Mouse (Mus musculus) inflammation-experienced regulatory T-cells, adult 6 months (primary cell): ENCODE results near the gene Trafd1. TPM values are rescaled to one million over a fixed set of nuclear protein-coding genes. Genes with fewer than 3 reads are reported as not detected.
"Not testable (repeated sequence)": the region's sequence is repeated elsewhere in the genome, so short reads cannot be mapped to it uniquely, and the experiment has no call there.

Experiments used
- ATAC-seq: one replicate; pipeline ENCODE4 v1.8.0; 2017
- polyA plus RNA-seq, 3 experiments: library from polyadenylated mRNA; unstranded; fragments of 100-300 nt; shearing (Covaris generic); gene quantifications; one replicate each; pipeline ENCODE4 v1.2.1; 2017

Gene Trafd1
- polyA plus RNA-seq, 3 experiments from 2014 or later, result 31.6 to 50.8 (median 39.1) TPM

GRCm38 (mm10) chr5:121330154-121330816 lies 55.1 kb downstream of the Trafd1 start:
- ATAC-seq, result not testable (repeated sequence)

GRCm38 (mm10) chr5:121329333-121330058 lies 55.9 kb downstream of the Trafd1 start:
- no peak for ATAC-seq

- ATAC-seq, result no peak
Observed at GRCm38 (mm10) chr5:121326079-121326805, 59.2 kb downstream of the Trafd1 start.

Other genes with a start within 250 kb of the Trafd1 start
- gene Ptpn11, start 194.2 kb downstream of the Trafd1 start, polyA plus RNA-seq, result 10 to 100 TPM in 2 of 3 experiments, 1 to 10 TPM in 1; 9.8 to 16.6 (median 13.3) TPM
- 1,000 to 10,000 TPM; 1,376 to 1,988 (median 1,894) TPM for gene Rpl6, start 181.2 kb downstream of the Trafd1 start, polyA plus RNA-seq
- 1 to 10 TPM; 4.4 to 8.7 (median 8.2) TPM for gene Hectd4, start 165.4 kb downstream of the Trafd1 start, polyA plus RNA-seq
- 10 to 100 TPM; 26.1 to 40.4 (median 35.0) TPM for gene Naa25, start 12.3 kb upstream of the Trafd1 start, polyA plus RNA-seq
- 1 to 10 TPM in 2 of 3 experiments, under 1 TPM in 1; 0.24 to 3.1 (median 1.1) TPM for gene Tmem116, start 66.3 kb upstream of the Trafd1 start, polyA plus RNA-seq
- gene Erp29, start 66.9 kb upstream of the Trafd1 start, polyA plus RNA-seq, result 10 to 100 TPM; 70.3 to 77.7 (median 74.5) TPM
- under 1 TPM in 1 of 3 experiments, not detected in 2; 0.22 TPM for gene Adam1b, start 117.8 kb upstream of the Trafd1 start, polyA plus RNA-seq
- gene Adam1a, start 159.8 kb upstream of the Trafd1 start, polyA plus RNA-seq, result 1 to 10 TPM in 1 of 3 experiments, under 1 TPM in 2; 0.36 to 2.0 (median 0.75) TPM
- gene Gm42878, start 159.8 kb upstream of the Trafd1 start, polyA plus RNA-seq, result not detected
- gene Mapkapk5, start 160.3 kb upstream of the Trafd1 start, polyA plus RNA-seq, result 10 to 100 TPM; 20.2 to 24.2 (median 23.8) TPM
- 10 to 100 TPM in 1 of 3 experiments, 1 to 10 TPM in 2; 4.5 to 11.7 (median 6.0) TPM for gene Aldh2, start 208.2 kb upstream of the Trafd1 start, polyA plus RNA-seq
- 1 to 10 TPM; 1.3 to 3.3 (median 1.7) TPM for gene Acad12, start 233.3 kb upstream of the Trafd1 start, polyA plus RNA-seq